Mouse (Mus musculus) myocyte (in vitro differentiated cells): ENCODE data around the gene Iqsec3. TPM values are rescaled to one million over a fixed set of nuclear protein-coding genes. Genes with fewer than 3 reads are reported as not detected.

Source experiments
- H3K27me3 ChIP-seq: one replicate; pipeline ENCODE4 v1.6.1; 2011; ENCODE audit not compliant: control insufficient read depth, insufficient read depth, insufficient read length
- H3K36me3 ChIP-seq: one replicate; pipeline ENCODE4 v1.6.1; 2011; ENCODE audit not compliant: control insufficient read depth, insufficient read depth
- H3K4me2 ChIP-seq: one replicate; pipeline ENCODE4 v1.6.1; 2011; ENCODE audit warnings: low read depth, control low read depth
- H3K4me3 ChIP-seq: one replicate; pipeline ENCODE4 v1.5.1; 2011; ENCODE audit warnings: mild to moderate bottlenecking, control low read depth, moderate library complexity
- H3K79me2 ChIP-seq: one replicate; pipeline ENCODE4 v1.6.1; 2011; ENCODE audit not compliant: control insufficient read depth, insufficient read depth
- H3ac ChIP-seq: one replicate; pipeline ENCODE4 v1.6.1; 2011; ENCODE audit not compliant: control insufficient read depth, insufficient read length
- CEBPB ChIP-seq: IDR thresholded peaks from 2 replicates; pipeline ENCODE4 v1.6.1; 2011; ENCODE audit warnings: mild to moderate bottlenecking, moderate library complexity; ENCODE audit not compliant: poor library complexity, insufficient read depth, severe bottlenecking
- E2F4 ChIP-seq: IDR thresholded peaks from one replicate; pipeline ENCODE4 v1.6.1; 2011; ENCODE audit warnings: mild to moderate bottlenecking, control low read depth, moderate library complexity; ENCODE audit not compliant: insufficient read depth
- MAX ChIP-seq: IDR thresholded peaks from one replicate; pipeline ENCODE4 v1.6.1; 2011; ENCODE audit warnings: low read depth, mild to moderate bottlenecking, control low read depth
- MYOD1 ChIP-seq, 3 experiments: IDR thresholded peaks; one replicate each; pipeline ENCODE4 v1.6.1; 2011; ENCODE audit warnings: control low read depth in 2 of 3, low read depth in 2 of 3, mild to moderate bottlenecking in 2 of 3, moderate library complexity in 1 of 3; ENCODE audit not compliant: insufficient read length in 2 of 3, control insufficient read depth in 1 of 3
- MYOG ChIP-seq, 3 experiments: IDR thresholded peaks; one replicate each; pipeline ENCODE4 v1.6.1; 2011; ENCODE audit warnings: control low read depth in 2 of 3, low read depth in 2 of 3, mild to moderate bottlenecking in 2 of 3; ENCODE audit not compliant: insufficient read length in 2 of 3, control insufficient read depth in 1 of 3, insufficient read depth in 1 of 3
- POLR2A ChIP-seq: IDR thresholded peaks from one replicate; pipeline ENCODE4 v1.6.1; 2011; ENCODE audit warnings: low read depth, mild to moderate bottlenecking, control low read depth, moderate library complexity; ENCODE audit not compliant: insufficient read length
- POLR2AphosphoS2 ChIP-seq: IDR thresholded peaks from one replicate; pipeline ENCODE4 v1.6.1; 2011; ENCODE audit warnings: low read depth, control low read depth; ENCODE audit not compliant: insufficient read length
- REST ChIP-seq: IDR thresholded peaks from one replicate; pipeline ENCODE4 v1.6.1; 2011; ENCODE audit warnings: mild to moderate bottlenecking, control low read depth, moderate library complexity; ENCODE audit not compliant: insufficient read depth, insufficient read length
- SRF ChIP-seq: IDR thresholded peaks from one replicate; pipeline ENCODE4 v1.6.1; 2011; ENCODE audit warnings: low read depth; ENCODE audit not compliant: control insufficient read depth, insufficient read length
- TCF12 ChIP-seq: IDR thresholded peaks from one replicate; pipeline ENCODE4 v1.6.1; 2011; ENCODE audit warnings: mild to moderate bottlenecking, control low read depth; ENCODE audit not compliant: poor library complexity, insufficient read depth, severe bottlenecking
- TCF3 ChIP-seq: IDR thresholded peaks from one replicate; pipeline ENCODE4 v1.6.1; 2011; ENCODE audit warnings: low read depth, control low read depth; ENCODE audit not compliant: insufficient read length
- USF1 ChIP-seq: IDR thresholded peaks from one replicate; pipeline ENCODE4 v1.6.1; 2011; ENCODE audit warnings: low read depth, mild to moderate bottlenecking, control low read depth, moderate library complexity
- polyA plus RNA-seq: library from polyadenylated mRNA; unstranded; fragments of >200 nt; fragmentation: generic; extraction: Trizol; gene quantifications from one replicate; pipeline ENCODE4 v1.2.1, GENCODE M21; 2012; ENCODE audit warnings: missing spikeins

Iqsec3 gene
- polyA plus RNA-seq, 1 experiment = 0.25 TPM

- no peaks in the 10 kb centered on the region for H3K27me3 ChIP-seq
- no peaks in the 10 kb centered on the region for H3K79me2 ChIP-seq
- no peak overlapping the region for H3K4me3 ChIP-seq
- TF ChIP-seq E2F4 (no peak), POLR2A (no peak), MAX (no peak), TCF12 (no peak), MYOG (IDR thresholded peaks at IDR 0.05; ENCODE audit: control insufficient read depth in 1 of 3, insufficient read depth in 1 of 3, insufficient read length in 2 of 3, low read depth in 2 of 3) (no peak), POLR2AphosphoS2 (no peak)
- H3K4me2 ChIP-seq = no peak overlapping the region
- no peak overlapping the region for H3ac ChIP-seq
- no peaks in the 10 kb centered on the region for H3K36me3 ChIP-seq
Observed at GRCm38 (mm10) chr6:121454549-121455494, 18.7 kb downstream of the Iqsec3 start.

- H3K79me2 ChIP-seq = no peaks in the 10 kb centered on the region
- no peak overlapping the region for H3K4me2 ChIP-seq
- no peaks in the 10 kb centered on the region for H3K36me3 ChIP-seq
- H3K4me3 ChIP-seq = no peak overlapping the region
- no peak overlapping the region for H3ac ChIP-seq
- H3K27me3 ChIP-seq = no peaks in the 10 kb centered on the region
- TF ChIP-seq SRF (no peak), TCF12 (no peak), CEBPB (no peak), POLR2AphosphoS2 (no peak), REST (no peak), USF1 (no peak), MYOG (IDR thresholded peaks at IDR 0.05; ENCODE audit: control insufficient read depth in 1 of 3, insufficient read depth in 1 of 3, insufficient read length in 2 of 3, low read depth in 2 of 3) (no peak), MAX (no peak), TCF3 (no peak), MYOD1 (IDR thresholded peaks at IDR 0.05; ENCODE audit: control insufficient read depth in 1 of 3, insufficient read length in 2 of 3, low read depth in 2 of 3) (no peak), E2F4 (no peak), POLR2A (no peak)
Observed at GRCm38 (mm10) chr6:121453776-121454175, 19.7 kb downstream of the Iqsec3 start.

GRCm38 (mm10) chr6:121451703-121452102 lies 21.8 kb downstream of the Iqsec3 start:
- no peak overlapping the region for H3K4me3 ChIP-seq
- no peaks in the 10 kb centered on the region for H3K36me3 ChIP-seq
- H3K27me3 ChIP-seq = no peaks in the 10 kb centered on the region
- TF ChIP-seq TCF3 (no peak), CEBPB (no peak), MAX (no peak), MYOG (IDR thresholded peaks at IDR 0.05; ENCODE audit: control insufficient read depth in 1 of 3, insufficient read depth in 1 of 3, insufficient read length in 2 of 3, low read depth in 2 of 3) (no peak), E2F4 (no peak), TCF12 (no peak), SRF (no peak), USF1 (no peak), POLR2AphosphoS2 (no peak), POLR2A (no peak), REST (no peak), MYOD1 (IDR thresholded peaks at IDR 0.05; ENCODE audit: control insufficient read depth in 1 of 3, insufficient read length in 2 of 3, low read depth in 2 of 3) (no peak)
- no peak overlapping the region for H3ac ChIP-seq
- H3K79me2 ChIP-seq = no peaks in the 10 kb centered on the region
- no peak overlapping the region for H3K4me2 ChIP-seq

- no peak overlapping the region for H3K4me2 ChIP-seq
- no peaks in the 10 kb centered on the region for H3K79me2 ChIP-seq
- H3ac ChIP-seq = no peak overlapping the region
- no peak overlapping the region for H3K4me3 ChIP-seq
- no peaks in the 10 kb centered on the region for H3K27me3 ChIP-seq
- no peak for TF ChIP-seq MYOG (IDR thresholded peaks at IDR 0.05; ENCODE audit: control insufficient read depth in 1 of 3, insufficient read depth in 1 of 3, insufficient read length in 2 of 3, low read depth in 2 of 3)
- TF ChIP-seq REST = no peak
- TF ChIP-seq POLR2AphosphoS2 = no peak
- TF ChIP-seq MAX = no peak
- TF ChIP-seq TCF3 = no peak
- TF ChIP-seq MYOD1 (IDR thresholded peaks at IDR 0.05; ENCODE audit: control insufficient read depth in 1 of 3, insufficient read length in 2 of 3, low read depth in 2 of 3) = no peak
- TF ChIP-seq E2F4 = no peak
- no peak for TF ChIP-seq POLR2A
- TF ChIP-seq CEBPB = no peak
- TF ChIP-seq TCF12 = no peak
- no peak for TF ChIP-seq USF1
- no peak for TF ChIP-seq SRF
- H3K36me3 ChIP-seq = no peaks in the 10 kb centered on the region
Observed at GRCm38 (mm10) chr6:121440696-121441220, 32.7 kb downstream of the Iqsec3 start.
